Mouse (Mus musculus): ENCODE data around the gene Gm28041.
"Not testable (repeated sequence)": the region's sequence is repeated elsewhere in the genome, so short reads cannot be mapped to it uniquely, and the experiment has no call there.

DNA sequence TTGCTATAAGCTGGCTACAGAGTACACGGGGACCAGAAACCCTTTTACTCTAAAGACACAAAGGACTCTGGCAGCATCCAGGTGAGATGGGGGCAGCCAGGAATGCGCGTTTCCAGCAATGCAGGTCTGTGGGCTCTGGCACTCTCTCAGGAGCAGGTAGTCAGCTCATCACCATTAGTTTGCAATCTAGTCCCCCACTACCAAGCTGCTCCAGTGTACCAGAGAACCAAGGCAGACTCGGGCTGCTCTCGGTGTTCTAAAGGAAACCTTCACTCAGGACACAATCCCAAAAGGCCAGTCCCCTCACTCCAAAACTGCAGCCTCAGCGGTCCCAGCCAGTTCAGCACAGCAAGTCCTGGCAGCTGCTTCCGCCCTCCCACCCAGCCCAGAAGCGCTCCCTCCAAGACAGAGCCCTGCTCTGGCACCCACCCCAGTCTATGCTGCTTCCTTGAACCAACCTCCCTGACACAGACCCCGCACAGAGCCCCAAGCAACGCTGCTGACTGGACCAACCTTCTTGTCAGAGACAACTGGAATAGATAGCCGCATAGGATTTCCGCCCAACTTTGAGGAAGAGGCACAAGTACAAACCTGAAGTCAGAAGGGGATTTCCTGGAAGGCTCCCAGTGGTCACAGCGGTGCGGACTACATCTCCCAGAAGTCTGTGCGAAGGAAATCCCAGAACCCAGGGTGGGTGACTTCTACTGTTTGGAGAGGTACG is 23.8 kb upstream of the Gm28041 start, which contains the start of gene Zfp429:
- not testable (repeated sequence) for TF ChIP-seq CTCF (IDR thresholded peaks at IDR 0.05; ENCODE audit: low read depth, low read length); POLR2A (IDR thresholded peaks at IDR 0.05; ENCODE audit: extremely low read depth, insufficient read depth, low read length)

Data from liver, adult 2 months (tissue).